Mouse (Mus musculus): ENCODE results near the gene Polk.

Polk gene

GRCm38 (mm10) chr13:96529542-96529941 is 12.8 kb downstream of the Polk start:
- no peak for DNase-seq (ENCODE audit: low spot score in 2 of 2)

GRCm38 (mm10) chr13:96528776-96529175 is 13.6 kb downstream of the Polk start:
- no peak for DNase-seq (ENCODE audit: low spot score in 2 of 2)

- no peak for DNase-seq (ENCODE audit: low spot score in 2 of 2)
Measured at GRCm38 (mm10) chr13:96527856-96528255, 14.5 kb downstream of the Polk start.

DNA sequence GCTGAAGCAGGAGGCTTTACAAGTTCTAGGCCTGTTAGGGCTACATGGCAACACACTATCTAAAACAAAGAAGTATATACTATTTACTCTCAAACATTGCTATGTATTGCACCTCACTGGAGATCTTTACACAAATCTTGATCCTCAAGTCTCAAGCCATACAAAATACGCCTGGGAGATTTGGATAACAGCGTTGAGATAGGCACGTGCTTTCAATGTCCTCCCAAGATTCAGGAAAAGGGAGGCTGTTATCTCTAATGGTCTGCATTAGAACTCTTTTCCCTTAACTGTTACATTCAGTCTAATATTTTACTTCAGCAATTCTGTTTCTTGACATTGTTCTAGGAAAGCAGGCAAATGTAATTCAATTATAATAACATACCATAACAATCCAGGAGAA is 15.4 kb downstream of the Polk start:
- DNase-seq (ENCODE audit: low spot score in 2 of 2), result no peak

DNA sequence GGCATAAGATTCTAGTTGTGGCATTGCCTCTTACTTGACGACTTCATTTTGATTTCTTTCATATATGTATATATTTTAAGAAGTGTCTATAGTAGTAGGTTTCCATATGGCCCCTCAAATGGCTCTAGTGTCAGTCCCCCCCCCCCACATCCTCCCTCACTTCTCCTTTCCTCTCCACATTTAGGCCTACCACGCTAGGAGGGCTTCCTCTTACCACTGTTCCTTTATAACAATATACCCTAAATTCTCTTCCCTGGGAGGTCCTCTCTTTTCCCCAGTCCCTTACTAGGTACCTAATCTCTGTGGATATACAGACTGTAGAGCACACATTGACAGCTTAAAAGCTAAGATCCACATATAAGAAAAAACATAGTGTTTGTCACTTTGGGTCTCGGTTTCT is 21.1 kb downstream of the Polk start:
- DNase-seq (ENCODE audit: low spot score in 2 of 2), result no peak

DNA sequence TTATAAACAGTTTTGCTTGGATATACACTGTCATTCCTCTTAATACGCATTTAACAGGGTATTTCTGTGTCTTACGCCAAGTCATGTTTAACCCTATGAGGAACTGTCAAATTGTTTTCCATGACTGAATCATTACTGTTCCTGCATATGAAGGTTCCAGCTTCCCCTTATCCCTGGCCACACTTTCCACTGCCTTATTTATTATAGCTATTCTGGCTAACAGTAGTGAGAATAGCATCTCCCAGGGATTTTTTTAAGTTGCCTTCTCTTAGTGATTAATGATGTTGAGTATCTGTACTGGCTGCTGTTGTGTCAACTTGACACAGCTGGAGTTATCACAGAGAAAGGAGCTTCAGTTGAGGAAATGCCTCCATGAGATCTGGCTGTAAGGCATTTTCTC is 25.0 kb downstream of the Polk start:
- no peak for DNase-seq (ENCODE audit: low spot score in 2 of 2)

- peak in 1 of 2 experiments; percentile 4 for DNase-seq (ENCODE audit: low spot score in 2 of 2)
Measured at GRCm38 (mm10) chr13:96516249-96516648, 26.1 kb downstream of the Polk start.

- no peak for DNase-seq (ENCODE audit: low spot score in 2 of 2)
Measured at GRCm38 (mm10) chr13:96514154-96514942, 28.0 kb downstream of the Polk start.

- DNase-seq (ENCODE audit: low spot score in 2 of 2), result no peak
Measured at GRCm38 (mm10) chr13:96511893-96512292, 30.5 kb downstream of the Polk start.

- DNase-seq (ENCODE audit: low spot score in 2 of 2), result no peak
Measured at GRCm38 (mm10) chr13:96511262-96511661, 31.1 kb downstream of the Polk start.

DNA sequence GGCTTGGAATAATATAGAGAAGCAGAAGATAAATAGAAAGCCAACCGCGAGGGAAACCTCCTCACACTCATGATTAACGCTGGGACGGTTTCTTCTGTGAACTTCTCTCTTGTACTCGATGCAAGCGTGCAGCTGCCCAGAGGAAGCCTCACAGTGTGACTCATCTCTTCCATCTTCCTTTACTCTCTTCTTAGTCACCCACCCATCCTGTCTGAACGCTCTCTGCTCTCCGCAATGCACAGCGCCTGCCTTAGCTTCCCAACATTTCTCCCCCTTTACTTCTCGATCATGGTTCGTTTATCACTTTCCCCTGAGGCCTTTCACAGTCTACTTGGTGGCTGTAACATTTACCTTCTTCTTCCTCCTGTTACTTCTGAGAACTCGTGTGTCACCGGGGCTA is 31.7 kb downstream of the Polk start:
- peak; percentile 40 to 45 for DNase-seq (ENCODE audit: low spot score in 2 of 2)

GRCm38 (mm10) chr13:96507541-96507940 is 34.8 kb downstream of the Polk start:
- DNase-seq (ENCODE audit: low spot score in 2 of 2), result no peak

- no peak for DNase-seq (ENCODE audit: low spot score in 2 of 2)
Measured at GRCm38 (mm10) chr13:96506313-96506712, 36.1 kb downstream of the Polk start.

- no peak for DNase-seq (ENCODE audit: low spot score in 2 of 2)
Measured at GRCm38 (mm10) chr13:96505661-96506060, 36.7 kb downstream of the Polk start.

GRCm38 (mm10) chr13:96499891-96500290 is 42.5 kb downstream of the Polk start:
- DNase-seq (ENCODE audit: low spot score in 2 of 2), result no peak

DNA sequence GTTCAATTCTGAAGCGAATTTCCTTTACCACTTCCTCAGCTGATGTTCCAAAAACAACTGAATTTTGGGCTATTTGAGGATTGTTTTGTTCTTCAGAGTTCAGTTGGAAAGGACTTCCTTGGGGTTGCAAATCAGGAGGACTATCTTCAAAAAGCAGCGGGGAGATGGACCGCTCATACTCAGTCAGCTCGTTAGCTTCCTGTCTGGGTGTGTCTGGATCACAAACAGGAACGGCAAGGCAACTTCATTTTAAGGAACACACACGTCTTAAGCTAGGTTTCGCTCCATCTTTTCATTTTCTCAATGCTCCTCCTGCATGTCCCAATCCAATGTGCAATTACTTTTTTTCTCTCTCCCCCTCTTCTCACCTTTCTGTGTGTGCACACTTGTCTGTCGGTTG is 45.7 kb downstream of the Polk start:
- DNase-seq (ENCODE audit: low spot score in 2 of 2), result no peak

- DNase-seq (ENCODE audit: low spot score in 2 of 2), result no peak
Measured at GRCm38 (mm10) chr13:96490433-96490832, 51.9 kb downstream of the Polk start, which contains the start of gene Gm17622. Gene Gm17622 (plus strand): TSS chr13:96490733.

- DNase-seq (ENCODE audit: low spot score in 2 of 2), result no peak
Measured at GRCm38 (mm10) chr13:96487968-96488367, 54.4 kb downstream of the Polk start.

GRCm38 (mm10) chr13:96487230-96487629 is 55.1 kb downstream of the Polk start:
- no peak for DNase-seq (ENCODE audit: low spot score in 2 of 2)

DNA sequence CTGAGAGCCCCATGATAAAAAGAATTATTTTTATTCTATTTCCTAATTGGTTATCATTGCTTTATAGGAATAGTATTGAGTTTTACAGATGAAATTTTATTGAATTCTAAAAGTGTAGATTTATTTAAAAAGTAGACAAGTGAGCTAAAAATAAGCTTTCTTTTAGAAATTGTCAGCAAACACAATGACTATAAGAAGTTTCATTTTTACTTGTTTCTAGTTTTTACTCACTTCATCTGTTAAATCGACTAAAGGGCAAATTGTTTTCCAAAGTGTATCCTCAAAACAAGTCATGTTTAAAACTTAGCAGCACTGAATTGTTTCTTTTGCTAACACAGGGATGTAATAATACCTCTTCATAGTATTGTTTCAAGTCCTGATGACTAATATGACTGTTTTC is 63.4 kb downstream of the Polk start:
- no peak for DNase-seq (ENCODE audit: low spot score in 2 of 2)

GRCm38 (mm10) chr13:96477226-96477625 is 65.2 kb downstream of the Polk start:
- DNase-seq (ENCODE audit: low spot score in 2 of 2), result no peak

DNA sequence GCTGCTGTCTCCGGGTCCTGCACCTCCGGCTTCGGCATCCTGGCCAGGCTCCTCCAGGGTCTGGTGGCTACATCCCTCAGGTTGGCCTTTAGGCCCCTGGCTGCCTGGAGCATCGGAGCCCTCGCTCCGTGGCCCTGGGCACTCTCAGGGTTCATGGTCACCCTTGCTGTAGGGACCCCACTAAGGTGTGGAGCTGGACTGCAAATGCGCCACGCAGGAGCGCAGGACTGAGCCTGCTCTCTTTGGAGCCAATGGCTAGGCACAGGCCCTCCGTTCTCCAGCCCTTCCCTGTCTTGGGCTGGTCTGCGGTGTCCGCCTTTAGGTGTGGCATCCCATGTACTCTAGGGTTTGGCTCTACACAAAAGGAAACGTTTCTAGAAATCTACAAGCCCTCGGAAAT is 71.4 kb downstream of the Polk start, which contains the start of gene Ankdd1b:
Ankdd1b (minus strand) TSS at position 242 of the 400 bp plus-strand sequence.
- DNase-seq (ENCODE audit: low spot score in 2 of 2), result no peak

DNA sequence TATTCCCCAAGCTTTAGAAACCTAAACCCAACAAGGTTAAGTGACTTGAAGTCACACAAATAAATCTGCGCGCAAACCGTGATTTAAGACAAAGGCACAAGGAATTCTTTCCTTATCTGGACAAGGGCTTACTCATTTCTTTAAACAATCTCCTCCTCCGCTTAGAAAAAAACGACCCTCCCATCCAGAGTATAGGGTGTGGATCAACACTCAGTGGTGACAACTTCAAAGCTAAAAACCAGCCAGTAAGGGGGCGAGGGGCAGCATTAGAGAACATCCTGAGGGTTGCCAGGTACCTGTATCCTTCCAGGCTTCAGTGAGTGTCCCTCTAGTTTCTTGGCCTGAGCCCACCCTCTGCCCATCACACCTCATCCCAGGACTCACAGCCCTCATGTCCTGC is 71.8 kb downstream of the Polk start:
- DNase-seq (ENCODE audit: low spot score in 2 of 2), result no peak

- DNase-seq (ENCODE audit: low spot score in 2 of 2), result no peak
Measured at GRCm38 (mm10) chr13:96468678-96469077, 73.7 kb downstream of the Polk start.

Measured in spleen, postnatal 36 days (tissue).